Mouse (Mus musculus): ENCODE measurements around the gene Brd7.

GRCm38 (mm10) chr8:88309881-88310280 is 52.1 kb downstream of the Brd7 start:
- TF ChIP-seq CTCF (IDR thresholded peaks at IDR 0.05; ENCODE audit: control insufficient read depth, insufficient read depth, insufficient replicate concordance, low read depth, low read length), result no peak
- no peak for TF ChIP-seq POLR2A (IDR thresholded peaks at IDR 0.05; ENCODE audit: control insufficient read depth, low read depth, low read length)
